Mouse (Mus musculus) small intestine, adult 2 months (tissue): ENCODE data around the gene Man1c1.

Experiments used
- CTCF ChIP-seq: fragments of 200-500 bp; IDR thresholded peaks from 2 replicates; pipeline ENCODE4 v1.5.1; 2012; ENCODE audit warnings: low read depth, mild to moderate bottlenecking, control low read depth, inconsistent platforms, low read length, moderate library complexity, mixed read lengths; ENCODE audit not compliant: insufficient replicate concordance, insufficient read length; ENCODE audit errors: extremely low read depth
- POLR2A ChIP-seq: fragments of 200-500 bp; IDR thresholded peaks from 2 replicates; pipeline ENCODE4 v1.6.1; 2012; ENCODE audit warnings: low read depth, mild to moderate bottlenecking, control low read depth, inconsistent platforms, low read length, moderate library complexity

DNA sequence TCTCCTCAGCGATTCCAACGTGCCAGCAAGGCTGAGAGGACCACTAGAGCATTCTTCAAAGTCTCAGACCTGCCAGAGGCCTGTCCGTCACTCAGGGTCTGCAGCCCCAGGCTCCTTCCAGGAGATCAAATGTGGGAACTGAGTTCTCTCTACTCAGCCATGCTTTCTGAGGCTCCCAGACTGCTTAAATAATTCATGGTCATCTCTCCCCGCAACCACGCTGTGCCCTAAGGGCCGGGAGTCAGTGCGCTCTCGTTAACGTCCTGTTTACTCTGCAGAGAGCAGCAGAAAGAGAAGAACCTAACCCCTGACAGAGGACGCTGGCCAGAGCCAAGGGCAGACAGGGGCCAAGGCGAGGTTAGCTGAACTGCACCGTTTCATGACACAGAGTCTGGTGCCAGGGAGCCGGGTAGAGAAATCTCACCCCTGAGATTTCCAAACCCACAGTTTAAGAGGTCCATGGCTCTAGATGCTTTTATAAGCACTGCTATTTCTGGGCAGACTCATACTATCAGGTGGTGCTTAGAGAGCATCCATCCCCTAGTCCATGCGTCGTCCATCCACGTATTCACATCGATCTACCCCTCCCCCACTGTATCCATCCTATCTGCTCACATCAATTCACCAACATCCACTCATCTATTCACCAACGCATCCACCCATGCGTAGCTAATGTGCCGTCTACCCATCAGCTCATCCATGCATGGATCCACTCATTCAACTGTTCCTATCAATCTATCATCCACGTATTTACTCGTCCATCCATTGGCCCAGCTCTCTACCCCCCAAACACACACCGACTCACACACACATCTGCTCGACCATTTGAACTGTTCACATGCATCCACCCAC, 131.4 kb downstream of the Man1c1 start:
- no peak for TF ChIP-seq POLR2A
- TF ChIP-seq CTCF = no peak
